Mouse (Mus musculus) forebrain, embryonic 12.5 days (tissue): ENCODE results near the gene Notch2. TPM values are rescaled to one million over a fixed set of nuclear protein-coding genes. Genes with fewer than 3 reads are reported as not detected.

Source experiments
- ATAC-seq: fragments of 200-750 bp; cut with Nextera tagmentation; 2 replicates; pipeline ENCODE4 v1.8.0; 2017; ENCODE audit warnings: moderate TSS enrichment; ENCODE audit not compliant: low FRiP score
- H3K27ac ChIP-seq: fragments of 300-500 bp; sonication (generic); 2 replicates; pipeline ENCODE4 v1.5.1; 2016; ENCODE audit warnings: mild to moderate bottlenecking
- H3K27me3 ChIP-seq: fragments of 300-500 bp; sonication (generic); 2 replicates; pipeline ENCODE4 v1.6.1; 2016; ENCODE audit warnings: mild to moderate bottlenecking
- H3K36me3 ChIP-seq: fragments of 300-500 bp; sonication (generic); replicated peaks from 2 replicates; pipeline ENCODE4 v1.6.1; 2016; ENCODE audit warnings: mild to moderate bottlenecking
- H3K4me1 ChIP-seq: fragments of 300-500 bp; sonication (generic); 2 replicates; pipeline ENCODE4 v1.6.1; 2016
- H3K4me2 ChIP-seq: fragments of 300-500 bp; sonication (generic); 2 replicates; pipeline ENCODE4 v1.6.1; 2016; ENCODE audit warnings: mild to moderate bottlenecking, moderate library complexity
- H3K4me3 ChIP-seq: fragments of 300-500 bp; sonication (generic); replicated peaks from 2 replicates; pipeline ENCODE4 v1.5.1; 2016; ENCODE audit warnings: mild to moderate bottlenecking
- H3K9ac ChIP-seq: fragments of 300-500 bp; sonication (generic); 2 replicates; pipeline ENCODE4 v1.6.1; 2016; ENCODE audit warnings: mild to moderate bottlenecking
- H3K9me3 ChIP-seq: fragments of 300-500 bp; sonication (generic); 2 replicates; pipeline ENCODE4 v1.6.1; 2016
- WGBS: fragments of 180-500 bp; shearing (Covaris S2); methylation state at CpG from one replicate; pipeline ENCODE4 v1.1.7; 2016; 5-methylcytosine and 5-hydroxymethylcytosine counted together
- polyA plus RNA-seq: library from polyadenylated mRNA; unstranded; fragments of >200 nt; fragmentation: Nextera tagmentation; extraction: Ambion mirVana; gene quantifications from 2 replicates; pipeline ENCODE4 v1.2.1, GENCODE M21; 2016

The Notch2 gene
- polyA plus RNA-seq, 1 experiment from 2014 or later = 27.6 TPM

DNA sequence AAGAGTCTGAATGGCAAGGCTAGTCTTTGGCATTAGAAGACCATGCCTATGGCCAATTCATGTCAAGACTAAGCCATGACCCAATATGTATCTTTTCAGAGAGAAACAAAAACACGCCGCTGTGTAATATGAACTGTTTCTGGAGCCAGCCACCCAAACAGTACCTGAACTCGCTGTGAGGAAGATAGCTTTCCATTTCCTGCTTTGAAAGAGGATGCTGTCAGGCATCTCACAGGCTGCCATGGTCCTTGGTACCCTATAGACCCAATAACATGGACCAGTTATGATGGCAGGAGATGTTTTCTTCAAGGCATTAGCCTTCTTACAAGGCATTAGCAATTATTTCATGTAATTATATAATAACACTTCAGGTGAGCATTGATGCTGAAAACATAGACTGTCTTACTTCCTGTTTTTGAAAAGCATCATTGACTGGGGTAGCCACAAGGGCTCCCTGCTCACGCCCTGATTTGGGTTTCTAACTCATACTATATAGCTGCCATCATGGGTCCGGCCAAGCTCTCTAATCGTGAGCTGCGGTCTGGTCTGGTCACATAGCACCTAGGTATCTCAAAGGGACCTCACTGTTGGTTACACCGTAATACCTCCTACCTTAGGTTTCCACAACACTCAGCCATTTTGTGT, 32.5 kb upstream of the Notch2 start:
- no peak overlapping the region for H3K27ac ChIP-seq
- 92% methylated on average over 8 of the region's 8 CpGs for WGBS
- no peak overlapping the region for H3K9ac ChIP-seq

DNA sequence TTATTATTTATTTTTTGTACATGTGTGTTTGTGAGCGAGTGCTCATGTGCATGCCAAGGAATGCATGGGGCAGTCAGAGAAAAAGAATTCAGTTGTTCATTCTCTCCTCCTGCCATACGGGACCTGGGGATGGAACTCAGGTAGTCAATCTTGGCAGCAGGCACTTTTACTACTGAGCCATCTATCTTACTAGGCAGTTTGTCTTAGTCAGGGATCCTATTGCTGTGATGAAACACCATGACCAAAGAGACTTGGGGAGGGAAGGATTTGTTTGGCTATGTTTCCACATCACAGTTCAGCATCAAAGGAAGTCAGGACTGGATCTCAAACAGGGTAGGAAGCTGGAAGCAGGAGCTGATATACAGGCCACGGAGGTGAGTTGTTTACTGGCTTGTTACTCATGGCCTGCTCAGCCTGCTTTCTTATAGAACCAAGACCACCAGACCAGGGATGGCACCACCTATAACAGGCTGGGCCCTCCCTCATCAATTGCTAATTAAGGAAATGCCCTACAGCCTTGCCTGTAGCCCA, 31.9 kb upstream of the Notch2 start:
- no peaks in the 10 kb centered on the region for H3K36me3 ChIP-seq
- H3K9me3 ChIP-seq = no peaks in the 10 kb centered on the region
- no peak overlapping the region for H3K4me3 ChIP-seq
- 93% methylated on average over 3 of the region's 3 CpGs for WGBS
- ATAC-seq = no peak
- H3K27me3 ChIP-seq = no peaks in the 10 kb centered on the region
- H3K27ac ChIP-seq = no peak overlapping the region
- no peak overlapping the region for H3K4me2 ChIP-seq
- no peak overlapping the region for H3K9ac ChIP-seq
- H3K4me1 ChIP-seq = 0 out of 2 replicates have a peak, but pooled peaks cover 3% of the 10 kb centered on the region

More for the DNA sequence above, 32.5 kb upstream of the Notch2 start:
- H3K4me2 ChIP-seq = no peak overlapping the region
- H3K36me3 ChIP-seq = no peaks in the 10 kb centered on the region
- 0 out of 2 replicates have a peak, but pooled peaks cover 3% of the 10 kb centered on the region for H3K4me1 ChIP-seq
- ATAC-seq = no peak
- no peak overlapping the region for H3K4me3 ChIP-seq
- H3K27me3 ChIP-seq = no peaks in the 10 kb centered on the region
- H3K9me3 ChIP-seq = no peaks in the 10 kb centered on the region

DNA sequence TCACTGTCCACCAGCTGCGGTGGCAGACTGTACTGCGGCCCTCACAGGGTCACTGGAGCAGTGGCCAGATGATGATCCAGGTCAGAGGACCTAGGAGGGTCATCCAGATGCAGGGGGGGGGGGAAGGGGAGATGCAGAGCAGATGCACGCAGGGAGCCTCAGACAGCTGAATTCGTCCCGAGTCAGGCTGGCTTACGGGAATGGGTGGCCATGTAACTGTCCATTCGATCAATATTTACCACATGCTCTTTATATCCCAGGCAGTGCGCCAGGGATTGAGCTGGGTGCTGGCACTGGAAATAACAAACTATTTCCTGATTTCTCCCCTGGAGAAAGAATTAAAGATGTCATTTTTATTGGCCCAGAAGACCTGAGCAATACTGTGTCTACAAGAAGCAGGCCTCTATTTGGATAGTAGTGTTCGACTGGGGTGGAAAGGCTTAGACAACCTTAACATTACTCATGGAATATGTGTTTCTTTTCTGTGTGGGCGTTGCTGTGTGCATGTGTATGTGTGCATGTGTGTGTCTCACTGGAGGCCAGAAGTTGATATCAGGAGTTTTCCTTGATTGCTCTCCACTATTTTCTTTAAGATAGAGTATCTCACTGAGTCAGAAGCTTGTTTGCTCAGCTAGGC, 28.3 kb upstream of the Notch2 start:
- Histone ChIP-seq H3K9me3 (no peaks in the 10 kb centered on the region), H3K27ac (no peak overlapping the region), H3K27me3 (no peaks in the 10 kb centered on the region), H3K4me2 (no peak overlapping the region), H3K4me3 (no peak overlapping the region), H3K9ac (no peak overlapping the region), H3K36me3 (no peaks in the 10 kb centered on the region), H3K4me1 (no peaks in the 10 kb centered on the region)
- no peak for ATAC-seq
- WGBS = 87% methylated on average over 10 of the region's 10 CpGs

DNA sequence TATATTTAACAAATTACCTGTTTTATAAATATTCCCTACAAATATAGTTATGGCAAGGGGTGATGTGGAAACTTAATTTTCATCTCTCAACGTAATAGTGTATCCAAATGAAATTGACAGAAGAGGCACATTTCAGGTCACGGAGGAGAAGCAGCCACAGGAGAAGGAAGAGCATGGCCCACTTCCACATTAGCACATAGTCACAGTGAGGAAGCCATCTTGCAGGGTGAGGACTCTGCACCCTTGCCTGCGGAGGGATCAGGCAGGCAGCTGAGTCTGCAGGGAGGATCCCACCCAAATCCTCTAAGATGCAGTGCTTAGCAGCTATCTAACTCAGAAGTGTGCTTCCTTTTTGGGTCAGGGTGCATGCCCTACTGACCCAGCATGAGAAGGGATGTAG, 27.6 kb upstream of the Notch2 start:
- H3K4me1 ChIP-seq = no peaks in the 10 kb centered on the region
- no peak overlapping the region for H3K9ac ChIP-seq
- H3K4me2 ChIP-seq = no peak overlapping the region
- H3K36me3 ChIP-seq = no peaks in the 10 kb centered on the region
- 90% methylated on average over 3 of the region's 3 CpGs for WGBS
- H3K27ac ChIP-seq = no peak overlapping the region
- ATAC-seq = no peak
- H3K27me3 ChIP-seq = no peaks in the 10 kb centered on the region
- no peak overlapping the region for H3K4me3 ChIP-seq
- no peaks in the 10 kb centered on the region for H3K9me3 ChIP-seq

DNA sequence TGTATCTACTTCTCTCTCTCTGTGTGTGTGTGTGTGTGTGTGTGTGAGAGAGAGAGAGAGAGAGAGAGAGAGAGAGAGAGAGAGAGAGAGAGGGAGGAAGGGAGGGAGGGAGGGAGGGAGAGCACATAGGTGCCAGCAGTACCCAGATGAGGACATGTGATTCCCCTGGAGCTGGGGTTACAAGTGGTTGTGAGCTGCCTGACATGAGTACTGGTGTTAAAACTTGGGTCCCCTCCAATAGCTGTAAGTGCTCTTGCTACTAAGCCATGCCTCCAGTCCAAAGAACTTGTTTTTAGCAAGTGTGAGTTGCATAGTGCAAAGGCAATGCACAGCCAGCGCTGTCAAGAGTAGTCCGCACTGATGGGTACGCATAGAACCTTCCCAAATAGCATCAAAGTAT, 26.2 kb upstream of the Notch2 start:
- 92% methylated on average over 3 of the region's 3 CpGs for WGBS
- no peak overlapping the region for H3K9ac ChIP-seq
- ATAC-seq = no peak
- H3K4me2 ChIP-seq = no peak overlapping the region
- no peak overlapping the region for H3K27ac ChIP-seq
- no peak overlapping the region for H3K4me3 ChIP-seq
- no peaks in the 10 kb centered on the region for H3K4me1 ChIP-seq
- no peaks in the 10 kb centered on the region for H3K27me3 ChIP-seq
- H3K9me3 ChIP-seq = no peaks in the 10 kb centered on the region
- H3K36me3 ChIP-seq = no peaks in the 10 kb centered on the region

DNA sequence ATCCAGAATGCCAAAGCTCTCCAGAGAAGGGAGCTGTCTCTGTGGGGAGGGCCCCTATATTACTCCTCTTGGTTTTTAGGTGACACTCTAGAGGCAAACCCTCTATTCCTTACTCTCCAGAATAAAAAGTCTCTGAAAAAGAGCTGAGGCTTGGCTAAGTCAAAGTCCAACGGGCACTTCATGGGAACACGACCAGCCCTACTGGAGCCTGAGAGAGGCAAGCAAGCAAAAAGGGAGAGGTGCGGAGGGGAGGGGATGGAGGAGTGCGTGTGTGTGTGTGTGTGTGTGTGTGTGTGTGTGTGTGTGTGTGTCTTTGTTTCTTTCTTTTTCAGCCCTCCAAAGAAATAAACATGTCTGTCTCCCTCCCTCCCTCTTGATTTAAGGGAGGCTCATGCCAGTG, 24.6 kb upstream of the Notch2 start:
- Histone ChIP-seq H3K4me2 (no peak overlapping the region), H3K27me3 (no peaks in the 10 kb centered on the region), H3K27ac (no peak overlapping the region), H3K9ac (no peak overlapping the region), H3K4me3 (no peak overlapping the region), H3K4me1 (no peaks in the 10 kb centered on the region), H3K9me3 (no peaks in the 10 kb centered on the region), H3K36me3 (no peaks in the 10 kb centered on the region)
- 63% methylated on average over 4 of the region's 4 CpGs for WGBS
- ATAC-seq = no peak

DNA sequence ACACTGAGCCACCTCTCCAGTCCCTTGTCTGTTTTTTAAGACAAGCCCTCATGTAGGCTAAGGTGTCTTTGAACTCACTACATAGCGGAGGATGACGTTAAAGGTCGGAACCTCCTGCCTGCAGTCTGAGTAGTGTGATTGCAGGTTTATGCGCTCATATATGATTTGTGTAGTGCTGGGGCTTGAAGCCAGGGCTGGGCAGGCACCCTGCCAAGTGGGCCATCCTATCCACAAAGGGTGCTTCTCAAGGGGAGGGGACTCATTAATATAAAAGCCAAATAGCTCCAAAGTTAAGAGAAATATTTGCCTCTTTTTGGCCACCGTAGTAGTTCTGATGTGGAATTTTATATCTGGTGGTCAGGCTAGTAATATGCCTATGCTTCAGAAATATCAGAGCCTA, 22.8 kb upstream of the Notch2 start:
- ATAC-seq = no peak
- H3K27ac ChIP-seq = no peak overlapping the region
- no peak overlapping the region for H3K9ac ChIP-seq
- WGBS = 91% methylated on average over 5 of the region's 5 CpGs
- no peaks in the 10 kb centered on the region for H3K9me3 ChIP-seq
- H3K4me3 ChIP-seq = no peak overlapping the region
- H3K4me1 ChIP-seq = no peaks in the 10 kb centered on the region
- H3K27me3 ChIP-seq = no peaks in the 10 kb centered on the region
- no peaks in the 10 kb centered on the region for H3K36me3 ChIP-seq
- no peak overlapping the region for H3K4me2 ChIP-seq

DNA sequence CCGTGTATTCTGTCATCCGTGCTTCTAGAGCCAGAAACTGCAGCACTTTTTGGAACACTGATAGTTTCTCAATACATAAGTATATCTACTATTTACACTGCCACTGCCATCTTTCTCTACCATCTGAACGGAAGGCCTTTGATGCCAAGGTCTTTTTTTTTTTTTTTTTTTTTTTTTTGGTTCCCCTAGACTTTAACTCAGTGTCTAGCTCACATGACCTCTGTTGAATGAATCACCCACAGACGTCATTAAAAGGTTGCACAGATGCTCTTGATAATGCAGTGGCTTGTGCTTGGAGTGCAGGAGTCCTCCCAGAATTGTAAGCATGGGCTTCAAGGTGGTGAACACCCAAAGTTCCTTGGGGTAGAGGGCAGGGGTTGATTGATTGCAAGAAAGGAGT, 21.0 kb upstream of the Notch2 start:
- Histone ChIP-seq H3K4me3 (no peak overlapping the region), H3K36me3 (no peaks in the 10 kb centered on the region), H3K27me3 (no peaks in the 10 kb centered on the region), H3K4me2 (no peak overlapping the region), H3K27ac (no peak overlapping the region), H3K4me1 (no peaks in the 10 kb centered on the region), H3K9me3 (no peaks in the 10 kb centered on the region), H3K9ac (no peak overlapping the region)
- ATAC-seq = no peak
- 73% methylated on average over 4 of the region's 4 CpGs for WGBS

DNA sequence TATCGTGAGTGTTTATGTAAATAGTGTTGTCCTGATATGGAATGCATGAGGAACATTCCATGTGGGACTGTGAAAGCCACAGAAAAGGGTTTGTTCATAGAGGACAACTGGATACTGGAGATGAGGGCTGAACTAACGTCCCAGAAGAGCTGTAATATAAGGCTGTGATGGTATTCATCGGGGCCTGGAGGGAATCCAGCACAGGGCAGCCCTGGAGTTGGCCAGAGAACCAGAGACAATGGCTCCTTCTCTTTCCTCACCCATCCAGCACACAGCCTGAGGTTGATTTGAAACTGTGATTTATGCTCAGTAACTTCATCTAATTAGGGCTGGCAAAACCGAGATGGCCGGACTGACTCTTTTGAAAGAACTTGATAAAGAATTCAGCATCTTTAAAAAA, 20.1 kb upstream of the Notch2 start:
- 73% methylated on average over 5 of the region's 5 CpGs for WGBS
- no peak for ATAC-seq

DNA sequence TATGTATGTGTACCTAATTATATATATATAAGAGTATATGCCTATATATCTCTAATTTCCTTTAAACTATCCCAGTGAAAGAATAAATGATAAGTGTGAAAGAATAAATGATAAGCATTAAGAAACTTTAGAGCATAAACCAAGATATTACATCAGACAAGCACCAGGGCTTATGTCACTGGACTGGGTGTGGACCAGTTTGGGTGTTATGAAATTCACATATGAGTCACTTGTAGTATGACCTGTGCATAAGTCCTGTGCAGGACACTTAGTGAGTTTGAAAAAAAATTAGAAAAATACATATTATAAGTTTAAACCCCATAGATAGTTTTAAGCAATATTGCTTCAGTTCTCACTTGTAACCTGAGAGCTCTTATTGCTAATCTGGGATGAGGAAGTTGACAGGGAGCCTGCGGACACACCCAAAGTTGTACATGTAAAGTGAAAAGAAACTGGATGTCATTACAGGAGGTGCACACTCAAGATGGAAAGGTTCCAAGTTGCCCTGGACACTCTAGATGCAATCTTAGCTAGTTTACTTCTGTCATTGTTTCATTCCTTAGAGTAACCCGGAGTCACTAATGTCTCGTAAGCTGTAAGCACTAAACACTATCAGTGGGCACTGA, 19.3 kb upstream of the Notch2 start:
- Histone ChIP-seq H3K27me3 (no peaks in the 10 kb centered on the region), H3K4me1 (no peaks in the 10 kb centered on the region)
- no peak for ATAC-seq

More for the DNA sequence above, 20.1 kb upstream of the Notch2 start:
- Histone ChIP-seq H3K9me3 (no peaks in the 10 kb centered on the region), H3K4me1 (no peaks in the 10 kb centered on the region), H3K36me3 (no peaks in the 10 kb centered on the region), H3K27ac (no peak overlapping the region), H3K4me3 (no peak overlapping the region), H3K9ac (no peak overlapping the region), H3K4me2 (no peak overlapping the region), H3K27me3 (no peaks in the 10 kb centered on the region)

DNA sequence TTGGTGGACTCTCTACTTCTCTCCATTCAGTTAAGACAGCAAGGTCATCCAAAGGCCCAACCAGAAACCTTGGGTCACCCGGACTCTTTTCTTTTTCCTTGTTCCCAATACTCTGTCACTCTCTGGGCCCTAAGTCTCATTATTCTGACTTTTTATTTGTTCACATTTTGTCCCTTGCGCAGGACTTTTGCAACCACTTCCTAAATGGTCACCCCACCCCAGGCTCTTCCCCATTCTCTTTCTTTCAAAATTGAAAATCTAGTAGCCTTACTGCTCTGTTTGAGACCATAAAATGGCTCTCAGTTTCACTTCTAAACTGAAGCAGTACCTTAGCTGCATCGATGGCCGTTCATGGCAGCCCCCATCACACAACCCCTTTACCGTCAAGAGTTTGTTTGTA, 18.5 kb upstream of the Notch2 start:
- Histone ChIP-seq H3K9me3 (no peaks in the 10 kb centered on the region), H3K9ac (no peak overlapping the region), H3K4me2 (no peak overlapping the region), H3K36me3 (no peaks in the 10 kb centered on the region), H3K4me3 (no peak overlapping the region), H3K27ac (no peak overlapping the region), H3K27me3 (no peaks in the 10 kb centered on the region), H3K4me1 (no peaks in the 10 kb centered on the region)
- no peak for ATAC-seq
- 94% methylated on average over 5 of the region's 5 CpGs for WGBS

More for the DNA sequence above, 19.3 kb upstream of the Notch2 start:
- Histone ChIP-seq H3K9ac (no peak overlapping the region), H3K36me3 (no peaks in the 10 kb centered on the region), H3K27ac (no peak overlapping the region), H3K4me3 (no peak overlapping the region), H3K9me3 (no peaks in the 10 kb centered on the region), H3K4me2 (no peak overlapping the region)
- 94% methylated on average over 3 of the region's 3 CpGs for WGBS

DNA sequence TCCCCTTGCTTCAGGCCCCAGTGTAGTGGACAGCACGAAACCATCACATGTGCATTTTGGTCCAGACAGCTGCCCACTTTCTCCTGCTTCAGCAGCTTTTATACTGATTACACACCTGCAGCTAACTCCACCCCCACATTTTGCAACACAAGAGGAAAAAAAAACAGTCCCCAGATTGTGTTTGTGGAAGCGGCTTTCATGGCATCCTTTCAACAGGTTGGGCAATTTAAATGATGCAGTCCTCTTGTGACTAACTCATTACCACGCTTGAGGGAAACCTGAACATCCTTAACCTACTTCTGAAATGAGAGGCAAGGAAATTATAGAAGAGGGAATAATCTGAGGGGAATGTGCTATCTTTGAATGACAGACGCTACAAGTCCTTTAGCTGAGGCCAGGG, 15.0 kb upstream of the Notch2 start:
- Histone ChIP-seq H3K27ac (no peak overlapping the region), H3K27me3 (no peaks in the 10 kb centered on the region), H3K9me3 (no peaks in the 10 kb centered on the region), H3K9ac (no peak overlapping the region), H3K4me2 (no peak overlapping the region), H3K36me3 (no peaks in the 10 kb centered on the region), H3K4me3 (no peak overlapping the region), H3K4me1 (no peaks in the 10 kb centered on the region)
- 79% methylated on average over 4 of the region's 4 CpGs for WGBS
- no peak for ATAC-seq
